Mouse (Mus musculus): Measurements from ENCODE around the gene Gm9268. TPM values are rescaled to one million over a fixed set of nuclear protein-coding genes. Genes with fewer than 3 reads are reported as not detected.
"Not testable (repeated sequence)": the region's sequence is repeated elsewhere in the genome, so short reads cannot be mapped to it uniquely, and the experiment has no call there.

Gm9268 gene
- not detected in 2 replicates for polyA plus RNA-seq (2014; fragmentation: Nextera tagmentation; extraction: Ambion mirVana)

DNA sequence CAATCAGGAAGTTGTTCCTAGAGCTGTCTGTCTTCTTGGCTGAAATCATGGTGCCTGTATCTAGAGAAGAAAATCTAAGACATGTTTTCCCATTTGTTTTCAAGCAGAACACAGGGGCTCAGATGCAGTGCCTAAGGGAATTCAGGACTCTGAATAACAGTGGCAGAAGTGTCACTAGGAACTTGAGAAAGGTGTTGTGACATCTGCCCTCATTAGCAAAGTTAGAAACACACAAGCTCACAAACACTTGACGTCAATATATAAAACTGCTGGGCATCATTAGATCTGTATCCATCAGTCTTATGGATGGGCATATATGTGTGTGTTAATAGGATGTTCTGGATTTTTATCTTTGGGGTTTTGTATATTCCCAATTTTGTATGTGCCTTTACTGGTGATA lies at the start of gene Gm9268:
TSS of gene Gm9268 (plus strand) at position 301 of the 400 bp plus-strand sequence.
- ATAC-seq (ENCODE audit: low FRiP score); DNase-seq (ENCODE audit: low spot score); H3K9me3 ChIP-seq (ENCODE audit: control insufficient read depth, low read length); H3K4me2 ChIP-seq (replicated peaks; ENCODE audit: low read depth, low read length); H3K9ac ChIP-seq (ENCODE audit: low read depth, low read length); H3K27ac ChIP-seq (ENCODE audit: low read depth, low read length); H3K4me1 ChIP-seq (replicated peaks; ENCODE audit: control insufficient read depth, insufficient read depth, low read length); H3K4me3 ChIP-seq (ENCODE audit: low read depth, low read length); H3K36me3 ChIP-seq (ENCODE audit: control insufficient read depth, insufficient read depth, low read length); H3K27me3 ChIP-seq (ENCODE audit: control insufficient read depth, insufficient read depth, low read length): not testable (repeated sequence)
- WGBS, result no CpG with 5 or more reads among the region's 1 CpGs

DNA sequence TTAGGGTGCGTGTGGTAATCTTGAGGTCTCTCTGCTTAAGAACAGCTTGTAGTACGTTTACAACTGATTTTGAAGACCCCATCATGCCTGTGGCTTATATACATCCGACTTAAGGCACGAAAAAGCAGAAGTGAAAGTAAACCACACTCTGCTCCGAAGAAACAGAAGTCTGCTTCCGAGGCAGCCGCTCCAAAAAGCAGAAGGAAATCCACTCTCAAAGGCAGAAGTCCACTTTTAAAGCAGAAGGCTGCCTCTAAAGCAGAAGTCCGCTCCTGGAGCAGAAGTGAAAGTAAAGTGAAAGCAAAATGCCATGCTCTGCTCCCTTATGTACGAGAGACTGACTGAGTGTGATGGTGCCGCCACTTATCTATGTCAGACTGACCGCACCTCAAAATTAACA lies 38.5 kb upstream of the Gm9268 start:
- no peaks in the 10 kb centered on the region for H3K36me3 ChIP-seq (ENCODE audit: control insufficient read depth, insufficient read depth, low read length)
- ATAC-seq (ENCODE audit: low FRiP score) (no peak), DNase-seq (ENCODE audit: low spot score) (no peak)
- peaks cover 11% of the 10 kb centered on the region for H3K9me3 ChIP-seq (ENCODE audit: control insufficient read depth, low read length)
- H3K4me3 ChIP-seq (ENCODE audit: low read depth, low read length), result no peak overlapping the region
- 89% methylated on average over 11 of the region's 11 CpGs for WGBS
- H3K9ac ChIP-seq (ENCODE audit: low read depth, low read length), result no peak overlapping the region
- no peak overlapping the region for H3K4me2 ChIP-seq (replicated peaks; ENCODE audit: low read depth, low read length)
- H3K27me3 ChIP-seq (ENCODE audit: control insufficient read depth, insufficient read depth, low read length), result no peaks in the 10 kb centered on the region
- H3K27ac ChIP-seq (ENCODE audit: low read depth, low read length), result no peak overlapping the region
- H3K4me1 ChIP-seq (replicated peaks; ENCODE audit: control insufficient read depth, insufficient read depth, low read length), result no peaks in the 10 kb centered on the region

DNA sequence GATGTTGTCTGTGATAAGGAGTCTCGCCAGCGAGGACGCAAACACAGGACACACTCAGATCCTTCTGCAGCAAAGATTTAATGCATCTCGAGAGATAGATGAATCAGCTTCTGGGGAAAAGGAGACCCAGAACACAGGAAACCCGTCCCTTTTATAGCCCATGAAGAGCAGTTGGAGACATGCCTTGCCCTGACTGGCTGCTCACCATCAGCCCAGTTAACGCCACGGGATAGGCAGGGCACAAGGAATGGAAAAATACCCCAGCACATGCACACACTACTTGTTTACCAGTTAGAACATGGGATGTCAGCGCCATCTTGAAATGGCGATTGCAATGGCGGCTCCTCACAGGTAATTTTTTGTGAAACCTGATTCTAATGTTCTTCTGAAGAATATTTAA lies 37.8 kb upstream of the Gm9268 start:
- Histone ChIP-seq H3K27ac (ENCODE audit: low read depth, low read length) (no peak overlapping the region), H3K27me3 (ENCODE audit: control insufficient read depth, insufficient read depth, low read length) (no peaks in the 10 kb centered on the region), H3K4me3 (ENCODE audit: low read depth, low read length) (no peak overlapping the region), H3K4me2 (replicated peaks; ENCODE audit: low read depth, low read length) (no peak overlapping the region), H3K36me3 (ENCODE audit: control insufficient read depth, insufficient read depth, low read length) (no peaks in the 10 kb centered on the region), H3K9me3 (ENCODE audit: control insufficient read depth, low read length) (peaks cover 11% of the 10 kb centered on the region), H3K9ac (ENCODE audit: low read depth, low read length) (no peak overlapping the region), H3K4me1 (replicated peaks; ENCODE audit: control insufficient read depth, insufficient read depth, low read length) (no peaks in the 10 kb centered on the region)
- WGBS, result 94% methylated on average over 10 of the region's 10 CpGs
- DNase-seq (ENCODE audit: low spot score) (no peak), ATAC-seq (ENCODE audit: low FRiP score) (no peak)

DNA sequence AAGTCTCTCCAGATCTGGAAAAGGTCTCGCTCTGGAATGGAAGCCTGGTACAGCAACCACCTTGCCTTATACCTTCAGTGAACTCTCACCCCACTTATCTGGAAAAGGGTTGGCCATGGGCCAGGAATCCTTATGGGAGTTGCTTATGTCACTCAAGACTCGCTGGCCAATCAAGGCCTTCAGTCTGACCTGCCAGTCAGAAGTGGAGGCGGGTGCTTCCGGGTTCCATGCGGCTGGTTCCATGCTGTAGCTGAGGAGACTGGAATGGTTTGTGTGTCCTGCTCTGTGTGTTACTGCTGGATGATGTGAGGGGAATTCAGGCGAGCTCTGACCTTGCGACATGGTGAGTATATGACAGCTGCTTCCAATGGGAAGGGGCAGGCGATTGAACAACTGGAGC lies 59.3 kb downstream of the Gm9268 start:
- WGBS, result 91% methylated on average over 8 of the region's 8 CpGs
- H3K9me3 ChIP-seq (ENCODE audit: control insufficient read depth, low read length), result peaks cover 4% of the 10 kb centered on the region; the same call in 1 of the 2 replicates
- H3K27me3 ChIP-seq (ENCODE audit: control insufficient read depth, insufficient read depth, low read length), result no peaks in the 10 kb centered on the region
- no peaks in the 10 kb centered on the region for H3K4me1 ChIP-seq (replicated peaks; ENCODE audit: control insufficient read depth, insufficient read depth, low read length)
- H3K27ac ChIP-seq (ENCODE audit: low read depth, low read length), result no peak overlapping the region
- no peak for DNase-seq (ENCODE audit: low spot score)
- H3K4me2 ChIP-seq (replicated peaks; ENCODE audit: low read depth, low read length), result no peak overlapping the region
- H3K36me3 ChIP-seq (ENCODE audit: control insufficient read depth, insufficient read depth, low read length), result no peaks in the 10 kb centered on the region
- no peak for ATAC-seq (ENCODE audit: low FRiP score)
- H3K4me3 ChIP-seq (ENCODE audit: low read depth, low read length), result no peak overlapping the region
- no peak overlapping the region for H3K9ac ChIP-seq (ENCODE audit: low read depth, low read length)

Other genes with a start within 250 kb of the Gm9268 start
- not detected in 2 replicates for gene Vmn2r62, start 225.2 kb upstream of the Gm9268 start, polyA plus RNA-seq (2014; fragmentation: Nextera tagmentation; extraction: Ambion mirVana)
- not detected in 2 replicates for gene Gm2381, start 151.5 kb upstream of the Gm9268 start, polyA plus RNA-seq (2014; fragmentation: Nextera tagmentation; extraction: Ambion mirVana)
- not detected in 2 replicates for gene Vmn2r63, start 84.9 kb upstream of the Gm9268 start, polyA plus RNA-seq (2014; fragmentation: Nextera tagmentation; extraction: Ambion mirVana)
- gene Zfp936, start 95.5 kb downstream of the Gm9268 start, polyA plus RNA-seq (2014; fragmentation: Nextera tagmentation; extraction: Ambion mirVana), result not detected in 2 replicates